Mouse (Mus musculus): ENCODE data around the gene Naa35. TPM values are rescaled to one million over a fixed set of nuclear protein-coding genes. Genes with fewer than 3 reads are reported as not detected.

Gene Naa35
- total RNA-seq (2022), result 10 to 100 TPM; 77.4 to 98.8 (median 91.4) TPM

DNA sequence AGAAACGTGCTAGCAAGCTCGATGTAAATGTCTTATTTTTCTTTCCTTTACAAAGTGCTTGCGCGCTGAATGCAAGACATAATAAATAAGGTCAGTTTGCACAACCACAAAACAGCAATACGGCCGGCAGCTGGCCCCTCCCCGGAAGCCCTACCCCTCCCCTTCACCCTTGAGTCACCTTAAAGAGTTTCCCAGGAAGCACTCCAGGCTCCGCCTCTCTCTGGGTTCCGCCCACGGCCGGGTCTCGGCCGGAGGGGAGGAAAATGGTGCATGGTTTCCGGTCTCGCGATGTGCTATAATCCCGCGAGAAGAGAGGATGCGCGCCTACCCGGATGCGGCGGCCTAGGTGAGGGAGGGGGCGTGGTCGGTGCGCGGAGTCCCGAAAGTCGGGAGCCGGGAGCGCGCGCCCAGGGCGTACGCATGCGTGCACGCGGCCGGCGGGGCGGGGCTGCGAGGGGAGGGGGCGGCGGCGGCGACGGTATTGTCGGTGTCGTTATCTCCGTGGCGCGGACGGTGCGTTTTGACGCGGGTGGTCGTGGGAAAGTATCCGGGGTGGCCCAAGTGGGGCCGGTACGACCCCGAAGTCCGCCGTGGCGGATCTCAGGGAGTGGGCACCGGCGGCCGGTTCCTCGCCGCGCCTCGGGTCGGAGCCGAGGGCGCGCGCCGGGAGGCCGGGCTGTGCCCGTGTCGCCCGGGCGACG is at the start of gene Naa35, which contains the start of gene Agtpbp1:
Naa35 (plus strand) TSS at position 313 of the 701 bp plus-strand sequence.
Agtpbp1 (minus strand) TSS at position 281 of the 701 bp plus-strand sequence.
- DNase-seq (ENCODE audit: low spot score), result peak; percentile 100

DNA sequence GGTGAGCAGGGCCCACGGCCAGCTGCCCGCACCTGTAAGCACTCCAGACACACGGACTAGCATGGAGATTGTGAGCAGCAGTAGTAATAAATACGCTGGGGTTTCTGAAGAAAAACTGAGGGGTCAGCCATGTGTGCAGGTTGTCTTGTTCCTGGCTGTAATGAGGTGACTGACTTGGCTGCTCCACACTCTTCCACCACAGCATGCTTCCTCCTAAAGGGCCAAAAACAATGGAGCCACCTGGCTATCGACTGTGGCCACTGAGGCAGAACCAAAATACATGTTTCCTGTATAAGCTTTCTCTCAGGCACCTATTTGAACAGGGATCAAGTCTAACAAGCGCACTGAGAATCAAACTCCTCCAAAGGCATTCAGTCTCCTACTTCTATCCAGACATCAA is 49.3 kb upstream of the Naa35 start:
- no peak for DNase-seq (ENCODE audit: low spot score)

DNA sequence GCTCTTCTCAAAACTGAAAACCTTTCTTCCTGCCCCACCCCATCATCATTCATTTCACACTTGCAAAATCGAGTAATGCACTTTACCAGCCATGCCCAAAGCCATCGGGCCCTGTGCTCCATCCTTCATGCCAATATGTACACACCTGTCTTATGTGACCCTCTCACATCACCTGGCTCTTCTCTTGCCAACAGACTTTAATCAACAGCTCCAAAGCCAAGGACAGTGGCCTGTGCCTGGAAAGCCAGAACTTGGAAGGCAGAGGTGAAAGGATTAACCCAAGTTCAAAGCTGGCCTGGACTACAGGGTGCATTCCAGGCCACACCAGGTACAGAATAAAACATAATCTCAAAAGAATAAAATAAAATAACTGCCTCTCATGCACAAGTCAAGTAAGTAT is 48.4 kb upstream of the Naa35 start:
- no peak for DNase-seq (ENCODE audit: low spot score)

DNA sequence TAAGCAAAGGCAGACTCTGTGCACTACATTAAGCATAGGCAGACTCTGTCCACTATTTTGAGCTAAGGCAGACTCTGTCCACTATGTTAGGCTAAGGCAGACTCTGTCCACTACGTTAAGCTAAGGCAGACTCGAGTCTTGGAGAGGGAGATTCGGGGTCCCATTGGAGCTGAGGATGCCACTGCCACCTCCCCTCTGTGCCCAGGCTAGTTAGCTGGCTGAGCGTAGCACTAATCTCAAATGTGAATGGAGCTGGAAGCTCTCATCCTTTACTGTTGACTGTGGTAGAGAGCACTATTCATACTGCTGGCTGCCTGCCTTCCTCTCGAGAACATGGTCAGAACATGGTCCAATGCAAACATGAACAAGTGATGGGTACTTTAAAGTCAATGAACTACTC is 46.4 kb upstream of the Naa35 start:
- DNase-seq (ENCODE audit: low spot score), result no peak

DNA sequence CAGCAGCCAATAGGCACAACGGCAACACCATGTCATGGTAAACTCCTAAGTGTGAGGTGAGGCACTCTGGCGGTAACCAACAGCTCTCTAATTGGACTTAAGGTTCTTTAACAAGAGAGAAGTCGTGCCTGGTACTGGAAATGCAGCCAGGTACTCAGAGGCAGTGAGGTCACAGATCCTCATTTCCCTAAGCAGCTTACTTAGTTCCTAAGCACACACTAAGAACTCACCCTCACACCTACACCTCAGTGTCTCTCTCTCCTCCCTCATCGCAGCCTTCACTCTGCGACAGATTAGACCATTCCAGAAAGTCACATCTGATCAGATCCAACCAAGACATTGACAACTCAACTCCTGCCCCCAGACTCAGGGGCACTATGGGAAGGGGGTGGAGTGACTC is 45.0 kb upstream of the Naa35 start:
- no peak for DNase-seq (ENCODE audit: low spot score)

DNA sequence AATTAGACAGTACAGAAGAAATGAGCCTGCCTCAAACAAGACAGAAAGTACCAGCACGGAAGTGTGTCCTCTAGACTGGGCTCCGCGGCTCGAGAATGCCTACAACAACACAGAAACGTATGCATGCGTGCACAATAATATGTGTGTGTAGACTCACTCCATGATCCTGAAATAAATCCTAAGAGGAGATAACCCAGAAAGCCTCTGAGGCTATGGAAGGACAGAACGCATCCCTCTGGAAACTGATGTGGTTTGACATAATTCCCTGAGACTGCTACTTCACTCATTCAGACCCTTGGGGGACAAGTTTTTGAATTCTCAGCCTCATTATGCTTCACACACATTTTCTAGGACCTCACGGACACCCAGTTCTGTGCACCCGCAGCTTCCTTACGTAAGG is 42.6 kb upstream of the Naa35 start:
- DNase-seq (ENCODE audit: low spot score), result no peak

DNA sequence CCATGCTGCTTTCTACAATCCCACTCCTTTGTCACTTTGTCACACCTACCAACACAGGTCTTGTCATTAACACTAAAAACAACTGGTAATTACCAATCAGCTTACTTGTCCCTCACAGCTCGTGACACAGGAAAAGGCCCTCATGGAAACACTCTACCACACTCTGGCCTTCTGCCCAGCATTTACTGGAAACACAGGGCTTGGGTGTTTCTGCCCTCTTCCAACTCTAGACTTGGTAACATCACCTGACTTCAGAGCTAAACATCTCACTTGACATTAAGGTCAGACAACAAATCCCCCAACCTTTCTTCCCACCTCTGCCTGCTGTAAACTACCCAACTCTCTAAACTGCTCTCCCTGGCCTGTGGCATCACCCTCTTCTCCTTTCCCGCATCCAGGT is 38.0 kb upstream of the Naa35 start:
- peak; percentile 54 for DNase-seq (ENCODE audit: low spot score)

DNA sequence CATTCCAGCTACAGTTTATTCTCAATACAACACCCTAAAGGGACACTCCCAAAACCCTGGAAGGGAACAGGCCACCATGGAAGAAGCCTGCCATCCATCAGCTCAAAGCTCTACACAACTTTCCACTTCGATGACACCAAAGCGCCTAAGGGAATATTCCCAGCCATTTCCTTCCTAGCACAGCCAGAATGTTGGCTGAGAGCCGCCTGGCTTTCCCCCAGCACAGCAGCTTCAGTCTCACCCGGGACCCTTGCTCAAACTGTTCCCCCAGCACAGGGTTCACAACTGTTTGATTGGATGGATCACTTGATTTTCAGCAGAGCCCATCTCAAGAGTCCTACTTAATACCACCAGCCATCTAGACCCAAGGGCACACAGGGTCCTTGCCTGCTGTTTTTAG is 37.3 kb upstream of the Naa35 start:
- peak; percentile 43 for DNase-seq (ENCODE audit: low spot score)

DNA sequence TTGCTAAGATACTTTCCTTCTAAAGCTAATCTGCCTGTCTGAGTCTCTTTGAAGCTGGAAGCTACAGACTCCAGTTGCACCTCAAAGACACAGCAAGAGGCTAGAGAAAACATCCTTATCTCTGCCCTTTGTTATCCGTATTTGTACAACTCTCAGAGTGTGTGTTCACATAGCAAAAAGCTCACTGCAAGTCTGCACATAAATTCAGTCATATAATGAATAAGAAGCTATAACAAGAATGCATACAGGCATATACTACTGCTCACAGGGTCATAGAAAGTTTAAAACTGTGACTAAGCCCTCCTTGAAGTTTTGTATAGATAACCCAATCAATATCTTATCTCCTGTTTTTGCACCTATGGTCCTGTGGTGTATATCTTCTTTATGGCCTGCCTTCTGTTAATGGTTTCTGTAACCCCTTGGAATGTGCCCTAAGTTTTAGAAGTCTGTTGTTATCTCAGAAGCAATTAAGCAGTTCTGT is 35.7 kb upstream of the Naa35 start:
- DNase-seq (ENCODE audit: low spot score), result no peak

DNA sequence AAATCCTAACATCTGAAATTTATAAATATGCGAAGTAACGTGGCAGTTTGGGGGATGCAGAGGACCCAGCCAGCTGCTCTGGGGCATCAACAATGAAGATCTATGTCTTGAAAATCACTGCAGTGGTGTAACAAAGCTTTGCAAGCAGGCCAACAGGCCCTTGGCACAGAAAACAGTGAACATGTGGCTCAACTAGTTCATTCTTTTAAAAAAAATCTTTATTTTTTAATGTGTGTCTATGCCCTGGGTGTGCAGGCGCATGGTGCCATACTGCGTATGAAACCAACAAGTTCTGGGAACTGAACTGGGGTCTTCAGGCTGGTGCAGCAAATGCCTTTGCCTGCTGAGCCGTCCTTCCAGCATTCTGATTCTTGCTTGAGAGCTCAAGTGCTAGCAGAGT is 32.8 kb upstream of the Naa35 start:
- no peak for DNase-seq (ENCODE audit: low spot score)

DNA sequence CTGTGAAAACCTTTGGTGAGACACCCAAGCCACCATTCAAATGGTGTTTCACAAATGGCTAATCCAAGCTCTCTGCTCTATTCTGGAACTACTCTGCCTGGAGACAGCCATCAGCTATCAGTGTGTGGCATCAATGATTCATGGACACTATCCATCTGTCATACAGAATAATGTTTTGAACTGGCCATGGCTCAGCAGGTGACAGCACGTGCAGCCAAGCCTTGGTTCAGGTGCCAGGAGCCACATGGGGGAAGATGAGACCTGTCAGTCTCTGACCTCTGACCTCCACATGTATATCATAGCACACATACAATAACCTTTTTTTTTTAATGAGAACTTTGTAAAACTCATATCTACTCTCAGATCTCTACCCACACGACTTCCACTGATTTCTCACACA is 32.3 kb upstream of the Naa35 start:
- DNase-seq (ENCODE audit: low spot score), result no peak

DNA sequence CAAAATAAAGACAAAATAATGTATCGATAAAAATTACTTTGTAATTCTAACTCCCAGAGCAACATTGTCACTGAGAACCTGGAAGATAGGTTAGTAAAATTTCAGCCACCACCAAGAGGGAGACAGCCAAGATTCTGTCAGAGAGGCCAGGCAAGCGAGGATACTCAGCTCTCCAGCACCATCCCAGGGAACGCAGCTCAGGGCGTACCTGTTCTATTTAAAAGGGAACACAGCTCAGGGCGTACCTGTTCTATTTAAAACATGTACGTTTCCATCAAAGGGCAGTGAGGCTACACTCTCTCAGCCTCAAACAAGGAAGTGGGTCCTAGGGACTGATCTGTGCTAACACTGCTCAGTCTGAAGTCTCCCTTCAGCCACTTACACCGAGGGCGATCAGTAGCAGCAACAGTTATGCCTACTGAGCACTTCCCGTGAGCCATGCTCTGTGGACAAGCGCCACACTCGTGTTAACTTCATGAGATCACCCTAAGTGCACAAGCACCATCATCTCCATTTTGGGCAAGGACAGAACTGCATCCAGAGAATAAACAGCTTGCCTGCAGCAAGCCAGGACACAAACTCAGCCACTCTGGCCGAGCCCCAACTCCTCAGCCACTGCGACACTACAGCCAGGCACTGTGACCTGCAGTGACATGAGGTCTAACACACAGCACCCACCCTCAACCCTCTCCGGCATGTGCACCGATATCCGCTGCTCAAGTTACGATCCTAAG is 30.1 kb upstream of the Naa35 start:
- no peak for DNase-seq (ENCODE audit: low spot score)

DNA sequence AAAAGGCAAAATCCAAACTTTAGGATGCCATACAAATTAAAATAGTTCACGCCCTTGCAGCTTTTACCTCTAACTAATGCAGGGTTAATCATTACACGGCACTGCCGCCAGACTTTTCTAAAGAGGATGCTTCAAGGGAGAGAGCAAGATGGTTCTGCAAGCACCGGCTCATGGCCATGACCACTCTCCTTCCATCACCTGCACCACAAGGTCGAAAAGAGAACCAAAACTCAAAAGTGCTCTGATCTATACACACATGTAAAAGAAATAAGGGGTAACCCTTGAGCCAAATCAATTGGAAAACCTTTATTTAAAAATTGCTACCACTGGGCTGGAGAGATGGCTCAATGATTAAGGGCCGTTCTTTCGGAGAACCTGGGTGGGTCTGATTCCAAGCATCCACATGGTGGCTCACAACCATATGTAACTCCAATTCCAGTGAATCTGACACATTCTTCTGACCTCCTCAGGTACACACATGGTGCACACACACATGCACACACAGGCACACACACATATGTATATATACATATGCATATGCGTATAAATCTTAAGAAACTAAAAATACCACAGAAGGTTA is 29.4 kb upstream of the Naa35 start:
- no peak for DNase-seq (ENCODE audit: low spot score)

DNA sequence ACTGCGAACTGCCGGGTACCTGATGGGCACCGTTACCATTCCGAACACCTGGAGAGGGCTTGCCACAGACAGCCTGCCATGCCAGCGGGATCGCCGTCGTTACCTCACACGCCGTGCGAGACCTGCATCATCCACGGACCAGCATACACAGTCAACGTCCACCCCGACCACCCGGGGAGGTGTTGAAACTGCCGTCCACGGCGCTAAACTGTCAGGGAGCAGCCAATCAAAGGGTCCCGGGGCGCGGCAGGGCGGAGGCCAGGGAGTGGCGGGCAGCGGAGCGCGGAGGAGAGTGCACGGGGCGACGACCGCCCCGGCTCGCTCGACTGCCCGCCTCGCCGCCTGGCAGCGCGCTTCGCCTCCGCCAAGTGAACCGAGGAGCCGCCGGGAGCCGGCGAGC is 28.4 kb upstream of the Naa35 start:
- peak; percentile 21 for DNase-seq (ENCODE audit: low spot score)

DNA sequence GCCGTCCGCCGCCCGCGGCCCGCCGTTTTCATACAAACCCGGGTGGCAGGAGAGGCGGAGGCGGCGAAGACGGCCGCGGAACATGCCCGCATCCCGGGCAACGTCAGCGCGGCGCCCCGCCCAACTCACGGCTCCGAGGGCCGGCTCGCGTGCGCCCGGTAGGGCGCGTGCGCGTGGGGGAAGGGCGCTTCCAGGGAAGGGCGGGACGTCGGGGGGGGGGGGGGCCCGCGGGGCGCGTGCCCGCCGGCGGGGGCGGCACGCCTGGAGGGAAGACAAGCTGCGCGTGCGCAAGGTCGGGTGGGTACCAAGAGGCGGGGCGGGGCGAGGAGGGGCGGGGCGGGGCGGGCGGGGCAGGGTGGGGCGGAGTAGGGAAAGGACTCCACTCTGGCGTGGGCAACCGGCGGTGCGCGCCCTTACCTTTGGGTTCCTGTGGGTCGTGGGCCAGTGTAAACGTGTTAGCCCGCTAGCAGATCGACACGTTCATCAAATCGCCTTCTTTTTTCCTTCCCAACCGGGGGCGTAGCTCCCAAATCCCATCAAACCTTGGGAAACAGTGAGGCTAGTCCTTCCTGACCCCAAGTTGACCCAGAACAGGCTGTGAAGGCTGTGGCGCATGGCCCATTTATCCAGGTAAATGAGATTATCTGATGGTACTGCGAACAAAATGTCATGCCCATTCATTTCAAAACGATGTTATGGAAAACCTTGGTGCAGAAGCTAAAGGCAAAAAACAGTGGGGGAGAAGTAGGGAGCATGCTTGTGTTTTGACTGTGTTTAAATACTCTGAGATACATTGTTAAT is 27.7 kb upstream of the Naa35 start:
- peak; percentile 75 for DNase-seq (ENCODE audit: low spot score)

DNA sequence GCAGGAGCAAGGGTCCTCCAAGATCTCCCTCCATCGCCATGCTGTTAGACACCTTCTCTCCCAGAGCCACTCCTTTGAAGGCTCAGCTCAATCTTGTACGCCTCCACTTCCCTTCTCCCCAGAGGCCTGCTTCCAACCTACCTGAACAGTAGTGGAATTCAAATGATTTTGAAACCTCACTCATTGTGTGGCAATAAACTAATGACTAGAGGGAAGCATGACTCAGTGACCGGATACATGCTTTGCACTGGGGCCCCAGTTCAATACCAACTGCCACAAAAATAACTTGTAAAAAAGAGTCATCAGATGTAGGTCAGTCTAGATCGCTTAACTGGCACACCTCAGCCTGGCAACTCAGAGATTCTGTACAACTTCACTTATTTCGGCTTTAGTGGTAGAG is 26.3 kb upstream of the Naa35 start:
- DNase-seq (ENCODE audit: low spot score), result no peak

DNA sequence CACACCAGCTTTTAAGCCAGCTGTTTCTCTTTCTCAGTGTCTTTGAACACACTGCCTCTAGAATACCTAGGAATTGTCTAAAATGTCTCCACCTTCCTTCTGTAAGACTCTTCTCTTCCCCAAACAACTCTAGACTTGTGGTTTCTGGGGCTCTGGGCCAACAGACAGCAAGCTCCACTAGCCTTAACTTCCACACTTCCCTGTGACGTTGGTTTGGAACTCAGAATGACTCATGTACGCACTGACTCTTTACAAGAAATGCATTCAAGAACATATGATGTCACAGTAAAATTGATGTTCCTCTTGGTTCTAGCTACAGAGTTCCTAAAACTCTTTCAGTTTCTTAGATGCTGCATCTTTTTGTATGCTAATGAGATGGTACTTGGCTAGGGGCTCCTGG is 22.6 kb upstream of the Naa35 start:
- DNase-seq (ENCODE audit: low spot score), result no peak

DNA sequence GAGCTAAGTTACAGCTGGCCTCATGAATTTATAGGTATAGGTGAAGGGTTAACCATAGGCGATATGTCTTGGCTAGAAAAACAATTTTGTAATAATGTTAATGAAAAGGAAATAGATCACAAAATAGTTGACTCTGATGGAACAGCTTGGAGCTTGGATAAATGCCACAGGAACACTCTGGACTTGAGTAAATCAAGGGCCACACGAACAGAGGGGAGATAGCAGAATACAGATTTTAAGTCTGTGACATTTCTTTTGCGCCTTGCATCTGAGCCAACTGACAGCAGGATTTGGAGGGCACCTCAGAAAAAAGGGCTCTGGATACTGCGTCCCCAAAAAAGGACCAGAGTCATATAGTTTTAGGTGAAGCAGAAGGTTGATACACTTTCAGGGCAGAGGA is 20.6 kb upstream of the Naa35 start:
- no peak for DNase-seq (ENCODE audit: low spot score)

DNA sequence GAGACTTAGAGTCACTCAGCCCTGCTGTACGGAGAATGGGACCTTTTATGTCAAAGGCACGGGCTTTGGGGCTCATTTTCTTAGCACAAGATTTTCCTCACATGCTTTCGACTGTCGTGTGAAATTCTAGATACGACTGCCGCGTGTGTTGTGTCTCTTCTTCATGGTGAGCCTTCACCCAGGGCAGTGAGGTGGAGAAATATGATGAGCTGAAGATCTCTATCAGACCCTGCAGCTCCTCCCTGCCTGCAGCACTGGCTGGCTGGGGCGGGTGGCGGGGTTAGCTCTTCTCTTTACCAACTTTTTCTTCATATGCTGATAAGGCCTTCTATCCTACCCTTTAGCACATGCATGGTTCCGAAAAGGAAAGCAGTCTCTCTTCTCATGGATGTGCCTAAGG is 20.1 kb upstream of the Naa35 start:
- no peak for DNase-seq (ENCODE audit: low spot score)

DNA sequence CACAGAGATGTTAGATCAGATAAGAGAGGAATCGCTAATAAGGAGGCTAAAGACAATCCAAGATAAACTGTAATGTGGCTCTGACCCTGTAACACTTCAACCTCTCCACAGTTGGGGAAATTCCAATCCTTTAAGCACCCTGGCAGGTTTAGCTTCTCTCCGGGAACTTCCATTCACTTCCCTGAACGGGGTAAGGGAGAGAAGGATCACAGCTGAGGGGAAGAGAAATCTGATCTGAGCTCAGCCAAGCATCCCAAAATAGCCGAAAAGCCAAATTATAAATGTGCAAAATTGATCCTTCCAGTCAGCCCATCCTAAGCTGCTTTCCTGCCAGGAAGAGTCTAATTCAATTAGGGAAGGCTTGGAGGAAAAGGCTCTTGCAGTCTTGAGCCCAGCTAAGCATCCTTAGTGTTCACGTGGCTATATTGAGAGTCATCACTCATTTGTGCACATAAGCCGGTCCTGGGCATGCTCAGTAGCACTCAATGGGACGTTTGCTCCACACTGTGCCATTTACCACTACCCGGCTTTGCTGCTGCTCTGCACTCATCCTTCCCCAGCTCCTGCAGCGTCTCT is 19.0 kb upstream of the Naa35 start:
- no peak for DNase-seq (ENCODE audit: low spot score)

DNA sequence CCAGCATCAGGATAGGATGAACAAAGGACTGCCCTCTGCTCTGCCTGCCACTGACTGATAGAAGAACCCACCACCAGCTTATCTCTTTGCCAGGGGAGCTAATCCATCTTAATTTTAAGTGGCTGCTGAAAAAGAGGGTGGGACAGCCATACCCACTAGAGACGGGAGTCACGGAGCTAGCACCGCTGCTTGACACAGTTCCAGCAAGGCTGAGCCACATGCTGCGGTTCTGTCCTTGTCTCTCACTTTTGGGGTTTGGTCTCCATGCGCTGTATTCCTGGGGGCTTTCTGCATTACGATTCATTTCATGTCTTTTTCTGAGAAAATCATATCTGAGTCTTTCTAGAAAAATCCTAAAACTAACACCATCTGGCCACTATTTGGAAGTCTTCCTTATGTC is 14.0 kb upstream of the Naa35 start:
- no peak for DNase-seq (ENCODE audit: low spot score)

DNA sequence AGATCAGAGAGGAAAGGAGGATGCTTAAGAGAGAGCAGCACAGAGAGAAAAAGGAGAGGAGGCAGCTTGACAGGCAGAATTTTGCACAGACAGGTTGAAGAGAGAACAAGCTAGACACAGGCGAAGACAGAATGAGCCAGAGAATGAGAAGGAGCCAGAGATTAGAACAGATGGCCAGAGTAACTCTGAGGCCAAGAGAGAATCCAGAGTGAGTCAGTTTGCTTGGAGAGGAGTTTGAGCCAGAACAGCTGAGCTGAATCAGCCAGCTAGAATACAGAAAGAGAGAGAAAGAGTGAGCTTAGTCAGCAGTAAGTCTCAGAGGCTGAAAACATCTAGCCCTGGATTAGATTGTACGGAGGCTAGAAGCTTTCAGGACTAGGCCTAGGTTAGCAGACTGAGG is 12.5 kb upstream of the Naa35 start:
- DNase-seq (ENCODE audit: low spot score), result peak; percentile 52
